Mouse (Mus musculus) lung, adult 2 months (tissue): ENCODE data around the gene Naa80. TPM values are rescaled to one million over a fixed set of nuclear protein-coding genes. Genes with fewer than 3 reads are reported as not detected.

ENCODE experiments used
- DNase-seq: peaks from one replicate; pipeline ENCODE4 v3.0.0; 2022
- H3K4me1 ChIP-seq: fragments of 200-500 bp; 2 replicates; pipeline ENCODE4 v1.6.1; 2011; ENCODE audit warnings: low read length; ENCODE audit not compliant: control insufficient read depth, insufficient read depth
- H3K4me3 ChIP-seq: fragments of 200-500 bp; replicated peaks from 2 replicates; pipeline ENCODE3; 2011; ENCODE audit warnings: low read depth, mild to moderate bottlenecking, control low read depth, low read length; ENCODE audit errors: extremely low read depth
- CTCF ChIP-seq: fragments of 200-500 bp; IDR thresholded peaks from 2 replicates; pipeline ENCODE4 v1.5.1; 2011; ENCODE audit warnings: mild to moderate bottlenecking, low read length, control low read depth; ENCODE audit not compliant: insufficient read depth
- POLR2A ChIP-seq: fragments of 200-500 bp; IDR thresholded peaks from 2 replicates; pipeline ENCODE4 v1.6.1; 2011; ENCODE audit warnings: low read depth, mild to moderate bottlenecking, control low read depth, low read length, borderline replicate concordance; ENCODE audit errors: extremely low read depth
- WGBS: fragments of 180-500 bp; shearing (Covaris S2); methylation state at CpG from one replicate; pipeline ENCODE4 v1.1.7; 2018; 5-methylcytosine and 5-hydroxymethylcytosine counted together
- polyA plus RNA-seq: library from polyadenylated mRNA; depleted of rRNA; stranded (reverse); fragments of >200 nt; gene quantifications from 2 replicates; pipeline ENCODE4 v1.2.3, GENCODE M21; 2012

The Naa80 gene
- polyA plus RNA-seq, 1 experiment: 87.8 TPM

- peaks cover 10% of the 10 kb centered on the region; the same call in 1 of the 2 replicates for H3K4me1 ChIP-seq
- peak; percentile 96 for DNase-seq
- no peak overlapping the region for H3K4me3 ChIP-seq
- TF ChIP-seq POLR2A (peak; percentile 21; the same call in 1 of the 2 replicates), CTCF (peak; percentile 97)
- 4% methylated on average over 10 of the region's 10 CpGs for WGBS
Measured at GRCm38 (mm10) chr9:107602068-107602648, 23.5 kb downstream of the Naa80 start.

- peaks cover 9% of the 10 kb centered on the region; the same call in 1 of the 2 replicates for H3K4me1 ChIP-seq
- WGBS: 70% methylated on average over 6 of the region's 6 CpGs
- no peak for TF ChIP-seq CTCF
- TF ChIP-seq POLR2A: no peak
- no peak for DNase-seq
- H3K4me3 ChIP-seq: no peak overlapping the region
Measured at GRCm38 (mm10) chr9:107603251-107603650, 24.6 kb downstream of the Naa80 start.

- Histone ChIP-seq H3K4me3 (no peak overlapping the region), H3K4me1 (peaks cover 14% of the 10 kb centered on the region; the same call in 1 of the 2 replicates)
- 43% methylated on average over 23 of the region's 23 CpGs for WGBS
- TF ChIP-seq POLR2A (no peak), CTCF (no peak)
- peak; percentile 67 for DNase-seq
Measured at GRCm38 (mm10) chr9:107605041-107605661, 26.5 kb downstream of the Naa80 start.

- peak overlapping the region; percentile 51 for H3K4me3 ChIP-seq
- H3K4me1 ChIP-seq: peaks cover 21% of the 10 kb centered on the region
- peak; percentile 64; the same call in 1 of the 2 replicates for TF ChIP-seq POLR2A
- no peak for TF ChIP-seq CTCF
- WGBS: 48% methylated on average over 9 of the region's 9 CpGs
- DNase-seq: peak; percentile 59
Measured at GRCm38 (mm10) chr9:107606591-107606990, 27.9 kb downstream of the Naa80 start.

- Histone ChIP-seq H3K4me1 (peaks cover 22% of the 10 kb centered on the region), H3K4me3 (peak overlapping the region; percentile 51)
- DNase-seq: no peak
- 63% methylated on average over 2 of the region's 2 CpGs for WGBS
- TF ChIP-seq CTCF (no peak), POLR2A (no peak)
Measured at GRCm38 (mm10) chr9:107607036-107607435, 28.3 kb downstream of the Naa80 start.

GRCm38 (mm10) chr9:107607653-107608245 is 29.1 kb downstream of the Naa80 start:
- no peak for TF ChIP-seq CTCF
- 0 out of 2 replicates have a peak, but pooled peaks have one; percentile 14 for TF ChIP-seq POLR2A
- Histone ChIP-seq H3K4me1 (peaks cover 22% of the 10 kb centered on the region), H3K4me3 (no peak overlapping the region)
- peak; percentile 52 for DNase-seq
- WGBS: 40% methylated on average over 9 of the region's 9 CpGs

- no peak for DNase-seq
- H3K4me3 ChIP-seq: no peak within 1 kb of the TSS
- 43% methylated on average over 11 of the region's 12 CpGs for WGBS
- peaks cover 22% of the 10 kb centered on the region for H3K4me1 ChIP-seq
- peak; percentile 36; the same call in 1 of the 2 replicates for TF ChIP-seq POLR2A
- no peak for TF ChIP-seq CTCF
Measured at GRCm38 (mm10) chr9:107608741-107609432, 30.2 kb downstream of the Naa80 start, which contains the start of gene Sema3b. Gene Sema3b (minus strand): TSS chr9:107609229.

GRCm38 (mm10) chr9:107609433-107609830 is 30.7 kb downstream of the Naa80 start:
- 69% methylated on average over 4 of the region's 4 CpGs for WGBS
- DNase-seq: no peak
- Histone ChIP-seq H3K4me1 (peaks cover 22% of the 10 kb centered on the region), H3K4me3 (no peak overlapping the region)
- TF ChIP-seq CTCF (no peak), POLR2A (no peak)

- TF ChIP-seq POLR2A: no peak
- TF ChIP-seq CTCF: no peak
- no peak for DNase-seq
- peaks cover 18% of the 10 kb centered on the region for H3K4me1 ChIP-seq
- 39% methylated on average over 6 of the region's 6 CpGs for WGBS
- H3K4me3 ChIP-seq: no peak overlapping the region
Measured at GRCm38 (mm10) chr9:107611456-107612190, 32.9 kb downstream of the Naa80 start.
